Mouse (Mus musculus): ENCODE measurements around the gene Gm45799. TPM values are rescaled to one million over a fixed set of nuclear protein-coding genes. Genes with fewer than 3 reads are reported as not detected.

Gene Gm45799
- total and polyA plus RNA-seq, 2 experiments from 2014 or later, result 11.3 to 55.3 TPM

GRCm38 (mm10) chr7:105628633-105629032 lies 11.7 kb upstream of the Gm45799 start:
- TF ChIP-seq CTCF (IDR thresholded peaks at IDR 0.05), result no peak
- H3K9ac ChIP-seq (replicated peaks; ENCODE audit: low read length, poor library complexity, severe bottlenecking), result no peak overlapping the region
- no peak overlapping the region for H3K4me3 ChIP-seq (ENCODE audit: low read depth, low read length)
- H3K4me1 ChIP-seq (ENCODE audit: insufficient read depth, low read length), result 0 out of 2 replicates have a peak, but pooled peaks cover 6% of the 10 kb centered on the region
- H3K9me3 ChIP-seq (ENCODE audit: low read length), result no peaks in the 10 kb centered on the region
- no peak overlapping the region for H3K4me2 ChIP-seq (ENCODE audit: low read depth, low read length, poor library complexity, severe bottlenecking)
- peaks cover 19% of the 10 kb centered on the region for H3K36me3 ChIP-seq (ENCODE audit: insufficient read depth, low read length)
- no peak overlapping the region; the same call in 1 of the 2 replicates for H3K27ac ChIP-seq (ENCODE audit: low read depth, low read length)
- H3K27me3 ChIP-seq (ENCODE audit: insufficient read depth, low read length), result no peaks in the 10 kb centered on the region
- WGBS, result 14% methylated on average over 3 of the region's 3 CpGs
- DNase-seq (ENCODE audit: low spot score) (peak; percentile 87), ATAC-seq (ENCODE audit: low FRiP score) (no peak)

- Histone ChIP-seq H3K9ac (replicated peaks; ENCODE audit: low read length, poor library complexity, severe bottlenecking) (peak overlapping the region; percentile 75), H3K27me3 (ENCODE audit: insufficient read depth, low read length) (no peaks in the 10 kb centered on the region), H3K4me3 (ENCODE audit: low read depth, low read length) (peak overlapping the region; percentile 74), H3K9me3 (ENCODE audit: low read length) (no peaks in the 10 kb centered on the region), H3K36me3 (ENCODE audit: insufficient read depth, low read length) (peaks cover 19% of the 10 kb centered on the region), H3K4me1 (ENCODE audit: insufficient read depth, low read length) (0 out of 2 replicates have a peak, but pooled peaks cover 6% of the 10 kb centered on the region), H3K27ac (ENCODE audit: low read depth, low read length) (peak overlapping the region; percentile 85), H3K4me2 (ENCODE audit: low read depth, low read length, poor library complexity, severe bottlenecking) (peak overlapping the region; percentile 81)
- DNase-seq (ENCODE audit: low spot score), result no peak
- ATAC-seq (ENCODE audit: low FRiP score), result peak; percentile 21
- 8% methylated on average over 4 of the region's 4 CpGs for WGBS
- no peak for TF ChIP-seq CTCF (IDR thresholded peaks at IDR 0.05)
Observed at GRCm38 (mm10) chr7:105632551-105632972, 7.8 kb upstream of the Gm45799 start.

GRCm38 (mm10) chr7:105633127-105633800 lies 7.1 kb upstream of the Gm45799 start, which contains the start of gene Trim3:
Gene Trim3 (minus strand): TSS chr7:105633571.
- no peaks in the 10 kb centered on the region for H3K9me3 ChIP-seq (ENCODE audit: low read length)
- H3K4me2 ChIP-seq (ENCODE audit: low read depth, low read length, poor library complexity, severe bottlenecking), result peak within 1 kb of the TSS; percentile 81
- H3K36me3 ChIP-seq (ENCODE audit: insufficient read depth, low read length), result peaks cover 23% of the 10 kb centered on the region
- peak; percentile 89 for ATAC-seq (ENCODE audit: low FRiP score)
- peak within 1 kb of the TSS; percentile 74 for H3K4me3 ChIP-seq (ENCODE audit: low read depth, low read length)
- TF ChIP-seq CTCF (IDR thresholded peaks at IDR 0.05), result peak; percentile 36; the same call in 1 of the 2 replicates
- peak; percentile 93 for DNase-seq (ENCODE audit: low spot score)
- peak within 1 kb of the TSS; percentile 85 for H3K27ac ChIP-seq (ENCODE audit: low read depth, low read length)
- peak within 1 kb of the TSS; percentile 75 for H3K9ac ChIP-seq (replicated peaks; ENCODE audit: low read length, poor library complexity, severe bottlenecking)
- 0 out of 2 replicates have a peak, but pooled peaks cover 6% of the 10 kb centered on the region for H3K4me1 ChIP-seq (ENCODE audit: insufficient read depth, low read length)
- 2% methylated on average over 49 of the region's 71 CpGs for WGBS
- no peaks in the 10 kb centered on the region for H3K27me3 ChIP-seq (ENCODE audit: insufficient read depth, low read length)

- 0 out of 2 replicates have a peak, but pooled peaks cover 6% of the 10 kb centered on the region for H3K4me1 ChIP-seq (ENCODE audit: insufficient read depth, low read length)
- H3K36me3 ChIP-seq (ENCODE audit: insufficient read depth, low read length), result peaks cover 23% of the 10 kb centered on the region
- H3K4me2 ChIP-seq (ENCODE audit: low read depth, low read length, poor library complexity, severe bottlenecking), result peak overlapping the region; percentile 81
- TF ChIP-seq CTCF (IDR thresholded peaks at IDR 0.05), result no peak
- H3K9me3 ChIP-seq (ENCODE audit: low read length), result no peaks in the 10 kb centered on the region
- peak overlapping the region; percentile 85 for H3K27ac ChIP-seq (ENCODE audit: low read depth, low read length)
- DNase-seq (ENCODE audit: low spot score) (no peak), ATAC-seq (ENCODE audit: low FRiP score) (no peak)
- WGBS, result 2% methylated on average over 10 of the region's 10 CpGs
- peak overlapping the region; percentile 74 for H3K4me3 ChIP-seq (ENCODE audit: low read depth, low read length)
- H3K9ac ChIP-seq (replicated peaks; ENCODE audit: low read length, poor library complexity, severe bottlenecking), result peak overlapping the region; percentile 75
- H3K27me3 ChIP-seq (ENCODE audit: insufficient read depth, low read length), result no peaks in the 10 kb centered on the region
Observed at GRCm38 (mm10) chr7:105633801-105634135, 6.6 kb upstream of the Gm45799 start.

GRCm38 (mm10) chr7:105634272-105634920 lies 6.0 kb upstream of the Gm45799 start:
- Histone ChIP-seq H3K27me3 (ENCODE audit: insufficient read depth, low read length) (no peaks in the 10 kb centered on the region), H3K4me3 (ENCODE audit: low read depth, low read length) (peak overlapping the region; percentile 74; the same call in 1 of the 2 replicates), H3K4me2 (ENCODE audit: low read depth, low read length, poor library complexity, severe bottlenecking) (peak overlapping the region; percentile 81), H3K9ac (replicated peaks; ENCODE audit: low read length, poor library complexity, severe bottlenecking) (peak overlapping the region; percentile 75; the same call in 1 of the 2 replicates), H3K9me3 (ENCODE audit: low read length) (no peaks in the 10 kb centered on the region), H3K4me1 (ENCODE audit: insufficient read depth, low read length) (peaks cover 9% of the 10 kb centered on the region; the same call in 1 of the 2 replicates), H3K27ac (ENCODE audit: low read depth, low read length) (peak overlapping the region; percentile 85; the same call in 1 of the 2 replicates), H3K36me3 (ENCODE audit: insufficient read depth, low read length) (peaks cover 23% of the 10 kb centered on the region)
- WGBS, result 36% methylated on average over 9 of the region's 9 CpGs
- TF ChIP-seq CTCF (IDR thresholded peaks at IDR 0.05), result no peak
- DNase-seq (ENCODE audit: low spot score) (no peak), ATAC-seq (ENCODE audit: low FRiP score) (no peak)

- DNase-seq (ENCODE audit: low spot score), result peak; percentile 25
- Histone ChIP-seq H3K4me2 (ENCODE audit: low read depth, low read length, poor library complexity, severe bottlenecking) (no peak overlapping the region), H3K4me3 (ENCODE audit: low read depth, low read length) (no peak overlapping the region), H3K9me3 (ENCODE audit: low read length) (no peaks in the 10 kb centered on the region), H3K27ac (ENCODE audit: low read depth, low read length) (no peak overlapping the region; the same call in 1 of the 2 replicates), H3K9ac (replicated peaks; ENCODE audit: low read length, poor library complexity, severe bottlenecking) (no peak overlapping the region), H3K27me3 (ENCODE audit: insufficient read depth, low read length) (no peaks in the 10 kb centered on the region), H3K4me1 (ENCODE audit: insufficient read depth, low read length) (peaks cover 12% of the 10 kb centered on the region; the same call in 1 of the 2 replicates), H3K36me3 (ENCODE audit: insufficient read depth, low read length) (peaks cover 23% of the 10 kb centered on the region)
- no peak for TF ChIP-seq CTCF (IDR thresholded peaks at IDR 0.05)
- no peak for ATAC-seq (ENCODE audit: low FRiP score)
- 80% methylated on average over 2 of the region's 2 CpGs for WGBS
Observed at GRCm38 (mm10) chr7:105635726-105636125, 4.6 kb upstream of the Gm45799 start.
